Mouse (Mus musculus): Measurements from ENCODE around the gene Gm21294. TPM values are rescaled to one million over a fixed set of nuclear protein-coding genes. Genes with fewer than 3 reads are reported as not detected.
"Not testable (repeated sequence)": the region's sequence is repeated elsewhere in the genome, so short reads cannot be mapped to it uniquely, and the experiment has no call there.

Gm21294 gene
- not detected for total RNA-seq (2021)

DNA sequence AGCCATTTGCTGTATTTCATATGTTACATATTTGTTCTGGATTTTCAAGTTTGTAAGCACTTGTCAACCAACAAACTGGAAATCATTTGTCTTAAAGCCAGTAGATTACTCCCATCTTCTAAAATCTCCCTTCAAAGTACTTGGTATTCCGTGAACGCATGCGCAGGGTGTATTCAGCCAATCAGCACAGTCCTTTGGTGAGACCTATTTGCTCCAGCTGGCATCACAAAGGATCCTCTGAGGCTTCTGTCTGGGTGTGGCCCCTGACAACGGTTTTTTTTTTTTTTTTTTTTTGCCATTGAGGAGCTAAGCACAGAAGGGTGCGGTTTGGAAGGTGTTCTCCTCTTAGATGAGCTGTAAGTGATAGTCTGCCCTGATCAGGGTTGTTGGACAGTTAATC, at the start of gene Gm21294:
Gene Gm21294 (plus strand): TSS at position 301 of the 400 bp plus-strand sequence.
- intact Hi-C loops (cut with DNase I); DNase-seq (ENCODE audit: low spot score in 2 of 2): not testable (repeated sequence)

DNA sequence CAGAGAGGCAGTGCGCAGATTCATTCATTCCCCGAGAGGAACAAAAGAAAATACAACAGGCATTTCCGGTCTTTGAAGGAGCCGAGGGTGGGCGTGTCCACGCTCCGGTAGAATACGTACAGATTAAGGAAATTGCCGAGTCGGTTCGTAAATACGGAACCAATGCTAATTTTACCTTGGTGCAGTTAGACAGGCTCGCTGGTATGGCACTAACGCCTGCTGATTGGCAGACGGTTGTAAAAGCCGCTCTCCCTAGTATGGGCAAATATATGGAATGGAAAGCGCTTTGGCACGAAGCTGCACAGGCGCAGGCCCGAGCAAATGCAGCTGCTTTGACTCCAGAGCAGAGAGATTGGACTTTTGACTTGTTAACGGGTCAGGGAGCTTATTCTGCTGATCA, 73.6 kb downstream of the Gm21294 start:
- intact Hi-C loops (cut with DNase I), result not testable (repeated sequence)
- DNase-seq (ENCODE audit: low spot score in 2 of 2), result peak; percentile 3 to 6

Data from left cerebral cortex, postnatal 36 days (tissue).